In the genomic region with DNA sequence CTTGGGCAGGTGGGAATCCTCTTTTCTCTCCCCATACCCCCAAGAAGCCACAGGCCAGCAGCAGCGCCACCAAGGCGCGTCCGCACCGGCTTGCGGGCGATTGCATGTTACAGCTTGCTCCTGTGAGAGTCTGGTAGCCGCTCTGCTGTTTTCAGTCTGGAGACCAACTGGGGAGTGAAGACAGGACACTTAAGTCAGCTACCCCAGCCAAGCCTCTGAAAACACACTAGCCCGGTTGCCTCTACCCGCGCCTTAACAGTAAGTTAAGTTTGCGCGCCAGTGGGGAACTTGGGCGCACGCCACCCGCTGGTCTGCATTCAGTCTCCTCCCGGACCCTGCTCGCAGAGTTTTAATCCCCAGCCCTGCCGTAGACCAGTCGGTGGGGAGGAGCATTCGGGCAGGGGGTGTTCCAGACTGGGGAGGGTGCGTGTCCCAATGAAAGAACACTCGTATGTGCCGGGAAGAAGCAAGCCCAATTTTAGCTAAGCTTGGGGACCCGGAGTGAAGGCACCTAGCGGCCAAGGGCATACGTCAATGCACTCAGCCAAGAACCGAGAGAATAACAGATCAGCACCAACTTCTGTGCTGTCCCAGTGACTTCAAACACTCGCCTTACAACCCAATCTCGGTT, we compare ENCODE assay signal across 8 mouse cellular contexts. TPM values are rescaled to one million over a fixed set of nuclear protein-coding genes. Genes with fewer than 3 reads are reported as not detected.
DNase-seq lines count a peak whose midpoint lies in the region; ATAC-seq and TF ChIP-seq lines count a peak whose summit lies in the region.

No protein-coding gene starts in this region.

- H3K27me3 ChIP-seq in forebrain, embryonic 11.5 days (ENCODE audit: control insufficient read depth, insufficient read depth, low read length): no peaks in the 10 kb centered on the region
- 0 out of 2 replicates have a peak, but pooled peaks cover 2% of the 10 kb centered on the region for H3K27me3 ChIP-seq in heart, embryonic 15.5 days
- H3K27me3 ChIP-seq in neural tube, embryonic 15.5 days (replicated peaks): no peaks in the 10 kb centered on the region

- TF ChIP-seq POLR2A in lung, adult 2 months (IDR thresholded peaks at IDR 0.05; ENCODE audit: borderline replicate concordance, extremely low read depth, low read depth, low read length): no peak

- H3K4me2 ChIP-seq in forebrain, embryonic 11.5 days (ENCODE audit: low read depth, low read length, severe bottlenecking): peak overlapping the region; percentile 89
- H3K4me2 ChIP-seq in heart, embryonic 15.5 days: peak overlapping the region; percentile 91
- peak overlapping the region; percentile 95 for H3K4me2 ChIP-seq in neural tube, embryonic 15.5 days

- peak overlapping the region; percentile 59 for H3K4me3 ChIP-seq in layer of hippocampus, adult 2 months
- peak overlapping the region; percentile 52 for H3K4me3 ChIP-seq in forebrain, embryonic 11.5 days (ENCODE audit: low read depth, low read length)
- peak overlapping the region; percentile 55 for H3K4me3 ChIP-seq in heart, embryonic 15.5 days
- H3K4me3 ChIP-seq in lung, adult 2 months (replicated peaks; ENCODE audit: extremely low read depth, low read depth, low read length): peak overlapping the region; percentile 9
- peak overlapping the region; percentile 59 for H3K4me3 ChIP-seq in neural tube, embryonic 15.5 days (replicated peaks)

- H3K4me1 ChIP-seq in forebrain, embryonic 11.5 days (replicated peaks; ENCODE audit: control insufficient read depth, insufficient read depth, low read length): peaks cover 8% of the 10 kb centered on the region
- peaks cover 9% of the 10 kb centered on the region for H3K4me1 ChIP-seq in heart, embryonic 15.5 days (replicated peaks)
- no peaks in the 10 kb centered on the region for H3K4me1 ChIP-seq in lung, adult 2 months (ENCODE audit: control insufficient read depth, insufficient read depth, low read length)
- peaks cover 17% of the 10 kb centered on the region for H3K4me1 ChIP-seq in neural tube, embryonic 15.5 days

- peak overlapping the region; percentile 72 for H3K9ac ChIP-seq in forebrain, embryonic 11.5 days (ENCODE audit: low read length)
- H3K9ac ChIP-seq in heart, embryonic 15.5 days: peak overlapping the region; percentile 56
- H3K9ac ChIP-seq in neural tube, embryonic 15.5 days (replicated peaks): peak overlapping the region; percentile 49

- under 1% methylated on average over 30 of the region's 30 CpGs for WGBS in forebrain, embryonic 11.5 days
- under 1% methylated on average over 30 of the region's 30 CpGs for WGBS in heart, embryonic 15.5 days
- WGBS in lung, adult 2 months: 1% methylated on average over 30 of the region's 30 CpGs
- under 1% methylated on average over 30 of the region's 30 CpGs for WGBS in neural tube, embryonic 15.5 days

- peak; percentile 77 for ATAC-seq in forebrain, embryonic 11.5 days (replicated peaks; ENCODE audit: low FRiP score)
- peak; percentile 51 for ATAC-seq in heart, embryonic 15.5 days (replicated peaks; ENCODE audit: insufficient number of reproducible peaks, insufficient read depth, low FRiP score, low read depth)
- peak; percentile 83 for ATAC-seq in neural tube, embryonic 15.5 days (ENCODE audit: low FRiP score)

- DNase-seq in layer of hippocampus, adult 2 months (ENCODE audit: low spot score in 2 of 2): no peak
- DNase-seq in layer of hippocampus, adult 9-11 months: no peak
- peak; percentile 74 for DNase-seq in forebrain, embryonic 11.5 days (ENCODE audit: low spot score)
- peak; percentile 76 for DNase-seq in kidney, postnatal 10 days
- peak; percentile 16 for DNase-seq in lung, adult 2 months
- no peak for DNase-seq in spleen, postnatal 10 days (ENCODE audit: low spot score in 2 of 2)

- peak overlapping the region; percentile 72; the same call in 1 of the 2 replicates for H3K27ac ChIP-seq in layer of hippocampus, adult 2 months
- H3K27ac ChIP-seq in forebrain, embryonic 11.5 days (ENCODE audit: low read depth, low read length): peak overlapping the region; percentile 75
- H3K27ac ChIP-seq in heart, embryonic 15.5 days: peak overlapping the region; percentile 67
- H3K27ac ChIP-seq in neural tube, embryonic 15.5 days (replicated peaks): peak overlapping the region; percentile 79

- peak; percentile 25 for TF ChIP-seq CTCF in layer of hippocampus, adult 2 months (conservative IDR thresholded peaks at IDR 0.05)
- 0 out of 2 replicates have a peak, but pooled peaks have one; percentile 7 for TF ChIP-seq CTCF in lung, adult 2 months (IDR thresholded peaks at IDR 0.05; ENCODE audit: insufficient read depth, low read length)

- H3K36me3 ChIP-seq in forebrain, embryonic 11.5 days (ENCODE audit: control insufficient read depth, insufficient read depth, low read length): no peaks in the 10 kb centered on the region
- H3K36me3 ChIP-seq in heart, embryonic 15.5 days: no peaks in the 10 kb centered on the region
- no peaks in the 10 kb centered on the region for H3K36me3 ChIP-seq in neural tube, embryonic 15.5 days

- no peaks in the 10 kb centered on the region for H3K9me3 ChIP-seq in forebrain, embryonic 11.5 days (ENCODE audit: control insufficient read depth, low read length)
- no peaks in the 10 kb centered on the region for H3K9me3 ChIP-seq in heart, embryonic 15.5 days (replicated peaks)
- H3K9me3 ChIP-seq in neural tube, embryonic 15.5 days (replicated peaks): no peaks in the 10 kb centered on the region

RNA-seq across cellular contexts. Expression of gene Ednrb, which starts 0.7 kb away (rescaled TPM):
- 10 to 100 TPM; 35.4 to 39.0 TPM for total RNA-seq in layer of hippocampus, adult 2 months (2021)
- 56.1 and 58.3 TPM in 2 replicates for polyA plus RNA-seq in forebrain, embryonic 11.5 days (2014; fragmentation: Nextera tagmentation; extraction: Ambion mirVana)
- polyA plus RNA-seq in heart, embryonic 15.5 days (2015; fragmentation: Nextera tagmentation; extraction: Ambion mirVana): 70.4 and 73.8 TPM in 2 replicates
- polyA plus RNA-seq in lung, adult 2 months (2012; rRNA removed): 24.3 and 36.2 TPM in 2 replicates
- 69.1 and 83.8 TPM in 2 replicates for polyA plus RNA-seq in neural tube, embryonic 15.5 days (2015; fragmentation: Nextera tagmentation; extraction: Ambion mirVana)

Comparison
In these comparisons a context has a peak if more than half of its experiments do, and no peak if none do; other contexts are left out.
1. DNase-seq: peak in forebrain, embryonic 11.5 days (single experiment), kidney, postnatal 10 days (single experiment) and lung, adult 2 months (single experiment); none in layer of hippocampus, adult 2 months (0 of 2), layer of hippocampus, adult 9-11 months (single experiment) and spleen, postnatal 10 days (0 of 2).
2. H3K4me3 ChIP-seq: peak in every context shown above with its lines; median percentile 59 in layer of hippocampus, adult 2 months; 59 in neural tube, embryonic 15.5 days; 55 in heart, embryonic 15.5 days; 52 in forebrain, embryonic 11.5 days; 9 in lung, adult 2 months.
3. Peak in every context shown above with its lines, with median percentiles within 50 percentile points of each other: H3K27ac ChIP-seq, ATAC-seq, H3K4me2 ChIP-seq and H3K9ac ChIP-seq.